In genomic region chr16:48867690-48868089, GRCm38 (mm10) we compare ENCODE assay signal across 32 mouse cellular contexts. TPM values are rescaled to one million over a fixed set of nuclear protein-coding genes. Genes with fewer than 3 reads are reported as not detected.
A peak's percentile ranks its signal among the peaks of the same experiment; 100 is the strongest.
DNase-seq lines count a peak whose midpoint lies in the region; ATAC-seq and TF ChIP-seq lines count a peak whose summit lies in the region.
"Had no signal": no experiment of that assay in that cellular context is flagged by ENCODE, and none has a peak within 500 bp of the region (broad histone marks: within the 10 kb centered on the region; RNA-seq: fewer than 3 reads in every experiment).

No protein-coding gene starts in this region.

- 68% methylated on average over 2 of the region's 2 CpGs for WGBS in liver, postnatal 0 days (ENCODE audit: insufficient replicate concordance)
- 50% methylated on average over 2 of the region's 2 CpGs for WGBS in liver, embryonic 12.5 days (ENCODE audit: insufficient replicate concordance)
- 33% methylated on average over 2 of the region's 2 CpGs for WGBS in liver, embryonic 14.5 days (ENCODE audit: insufficient replicate concordance)
- WGBS in liver, embryonic 16.5 days (ENCODE audit: insufficient replicate concordance), result 48% methylated on average over 2 of the region's 2 CpGs

- no peak for ATAC-seq in liver, postnatal 0 days
- ATAC-seq in liver, embryonic 12.5 days, result peak; percentile 84
- peak; percentile 62; the same call in 1 of the 2 replicates for ATAC-seq in liver, embryonic 14.5 days (ENCODE audit: insufficient read depth)
- ATAC-seq in liver, embryonic 16.5 days (ENCODE audit: low read depth), result peak; percentile 76
- no peak for ATAC-seq in granulocyte monocyte progenitor cell, adult 5-6 weeks (replicated peaks; ENCODE audit: poor library complexity, severe bottlenecking)
- ATAC-seq: CD4-positive, CD25-positive, alpha-beta regulatory T cell, adult 4 months; forebrain, embryonic 14.5 days had no signal

- no peak overlapping the region for H3K4me2 ChIP-seq in liver, postnatal 0 days (ENCODE audit: low read depth, low read length)
- no peak overlapping the region for H3K4me2 ChIP-seq in liver, embryonic 12.5 days
- H3K4me2 ChIP-seq in liver, embryonic 14.5 days (ENCODE audit: low read depth), result no peak overlapping the region
- no peak overlapping the region for H3K4me2 ChIP-seq in liver, embryonic 16.5 days (ENCODE audit: low read depth, low read length)
- H3K4me2 ChIP-seq: embryonic facial prominence, embryonic 13.5 days; embryonic facial prominence, embryonic 15.5 days; forebrain, embryonic 12.5 days had no signal

- H3K27ac ChIP-seq in liver, postnatal 0 days (ENCODE audit: low read depth), result no peak overlapping the region
- H3K27ac ChIP-seq in liver, embryonic 12.5 days, result no peak overlapping the region
- H3K27ac ChIP-seq in liver, embryonic 14.5 days, result no peak overlapping the region
- no peak overlapping the region for H3K27ac ChIP-seq in liver, embryonic 16.5 days (ENCODE audit: low read length)
- H3K27ac ChIP-seq: embryonic facial prominence, embryonic 13.5 days; embryonic facial prominence, embryonic 15.5 days; forebrain, embryonic 10.5 days; forebrain, embryonic 12.5 days had no signal

- H3K4me1 ChIP-seq in liver, postnatal 0 days (ENCODE audit: insufficient read depth), result no peaks in the 10 kb centered on the region
- H3K4me1 ChIP-seq in liver, embryonic 12.5 days, result no peaks in the 10 kb centered on the region
- H3K4me1 ChIP-seq in liver, embryonic 14.5 days (replicated peaks; ENCODE audit: control insufficient read depth in 2 of 2, insufficient read depth in 2 of 2, low read length in 1 of 2), result no peaks in the 10 kb centered on the region
- no peaks in the 10 kb centered on the region; the same call in 1 of the 2 replicates for H3K4me1 ChIP-seq in liver, embryonic 16.5 days (ENCODE audit: control insufficient read depth, low read depth, low read length)
- H3K4me1 ChIP-seq: embryonic facial prominence, embryonic 13.5 days; embryonic facial prominence, embryonic 15.5 days; forebrain, embryonic 10.5 days; forebrain, embryonic 12.5 days had no signal

- no peaks in the 10 kb centered on the region for H3K27me3 ChIP-seq in liver, postnatal 0 days (ENCODE audit: insufficient read depth, low read length)
- no peaks in the 10 kb centered on the region for H3K27me3 ChIP-seq in liver, embryonic 12.5 days (replicated peaks)
- H3K27me3 ChIP-seq in liver, embryonic 14.5 days (ENCODE audit: control insufficient read depth, insufficient read depth, low read length), result no peaks in the 10 kb centered on the region
- no peaks in the 10 kb centered on the region for H3K27me3 ChIP-seq in liver, embryonic 16.5 days (ENCODE audit: control insufficient read depth, insufficient read depth, low read depth, low read length)
- H3K27me3 ChIP-seq: CH12.LX; embryonic facial prominence, embryonic 13.5 days; embryonic facial prominence, embryonic 15.5 days; forebrain, embryonic 12.5 days had no signal

- no peak for TF ChIP-seq EP300 in liver, postnatal 0 days (IDR thresholded peaks at IDR 0.05; ENCODE audit: low read depth)
- no peak for TF ChIP-seq EP300 in liver, embryonic 14.5 days (IDR thresholded peaks at IDR 0.05; ENCODE audit: low read depth)

- no peak overlapping the region for H3K9ac ChIP-seq in liver, postnatal 0 days (replicated peaks)
- H3K9ac ChIP-seq in liver, embryonic 12.5 days, result no peak overlapping the region
- no peak overlapping the region for H3K9ac ChIP-seq in liver, embryonic 14.5 days (replicated peaks)
- H3K9ac ChIP-seq in liver, embryonic 16.5 days (ENCODE audit: low read depth, low read length), result no peak overlapping the region
- H3K9ac ChIP-seq: embryonic facial prominence, embryonic 13.5 days; embryonic facial prominence, embryonic 15.5 days; forebrain, embryonic 12.5 days had no signal

- peak; percentile 10 for DNase-seq in liver
- DNase-seq in liver, postnatal 0 days, result no peak
- DNase-seq in liver, embryonic 14.5 days (ENCODE audit: low read depth in 3 of 3, low spot score in 3 of 3), result peak in 1 of 3 experiments; percentile 2
- DNase-seq in layer of hippocampus, postnatal 25 days (ENCODE audit: extremely low spot score in 1 of 2, low spot score in 1 of 2), result no peak
- DNase-seq in urinary bladder, postnatal 14 days (ENCODE audit: low spot score), result no peak
- DNase-seq: adrenal gland, adult 2 months; adrenal gland, postnatal 10 days; adrenal gland, postnatal 25 days; B cell, adult 2 months; cerebellum, adult 11 months; cerebellum, adult 18-20 months; cerebellum, adult 8-10 months; cerebellum, adult 9-11 months; cerebellum, postnatal 14 days; cerebellum, postnatal 36 days; embryo, embryonic 11 days had no signal

- no peak overlapping the region for H3K4me3 ChIP-seq in liver, postnatal 0 days (ENCODE audit: low read depth, low read length)
- H3K4me3 ChIP-seq in liver, embryonic 12.5 days, result no peak overlapping the region
- H3K4me3 ChIP-seq in liver, embryonic 14.5 days (ENCODE audit: insufficient read depth in 1 of 2, low read depth in 2 of 2, low read length in 2 of 2), result no peak overlapping the region
- no peak overlapping the region for H3K4me3 ChIP-seq in liver, embryonic 16.5 days (ENCODE audit: low read depth, low read length)
- H3K4me3 ChIP-seq: embryonic facial prominence, embryonic 13.5 days; embryonic facial prominence, embryonic 15.5 days; erythroblast, embryonic 14.5 days; forebrain, embryonic 10.5 days; forebrain, embryonic 12.5 days had no signal

- H3K36me3 ChIP-seq in liver, postnatal 0 days (replicated peaks; ENCODE audit: insufficient read depth, low read length), result no peaks in the 10 kb centered on the region
- H3K36me3 ChIP-seq in liver, embryonic 12.5 days, result no peaks in the 10 kb centered on the region
- no peaks in the 10 kb centered on the region for H3K36me3 ChIP-seq in liver, embryonic 14.5 days (replicated peaks; ENCODE audit: control insufficient read depth, insufficient read depth, low read depth)
- no peaks in the 10 kb centered on the region for H3K36me3 ChIP-seq in liver, embryonic 16.5 days (ENCODE audit: control insufficient read depth, insufficient read depth)
- H3K36me3 ChIP-seq: embryonic facial prominence, embryonic 13.5 days; embryonic facial prominence, embryonic 15.5 days; forebrain, embryonic 10.5 days; forebrain, embryonic 12.5 days had no signal

- no peaks in the 10 kb centered on the region for H3K9me3 ChIP-seq in liver, postnatal 0 days (ENCODE audit: low read length)
- no peaks in the 10 kb centered on the region for H3K9me3 ChIP-seq in liver, embryonic 12.5 days (replicated peaks)
- no peaks in the 10 kb centered on the region for H3K9me3 ChIP-seq in liver, embryonic 14.5 days (ENCODE audit: control insufficient read depth, low read length)
- no peaks in the 10 kb centered on the region for H3K9me3 ChIP-seq in liver, embryonic 16.5 days (replicated peaks; ENCODE audit: control insufficient read depth, low read length)
- H3K9me3 ChIP-seq: embryonic facial prominence, embryonic 13.5 days; embryonic facial prominence, embryonic 15.5 days; forebrain, embryonic 10.5 days; forebrain, embryonic 12.5 days had no signal

- TF ChIP-seq CTCF in liver, postnatal 0 days (IDR thresholded peaks at IDR 0.05; ENCODE audit: low read depth), result no peak
- TF ChIP-seq CTCF in liver, embryonic 14.5 days (IDR thresholded peaks at IDR 0.05; ENCODE audit: low read depth), result no peak

RNA-seq across cellular contexts. Expression of gene Retnlg, which starts 4.7 kb away (rescaled TPM):
- 82.0 and 94.6 TPM in 2 replicates for polyA plus RNA-seq in liver, postnatal 0 days (2015; fragmentation: Nextera tagmentation; extraction: Ambion mirVana)
- 1.1 and 1.4 TPM in 2 replicates for polyA plus RNA-seq in liver, embryonic 12.5 days (2016; fragmentation: Nextera tagmentation; extraction: Ambion mirVana)
- 2.2 and 3.1 TPM in 2 replicates for polyA plus RNA-seq in liver, embryonic 14.5 days (2012; rRNA removed)
- polyA plus RNA-seq in liver, embryonic 14.5 days (2014; fragmentation: Nextera tagmentation; extraction: Ambion mirVana), result 2.4 and 3.2 TPM in 2 replicates
- 20.3 and 25.2 TPM in 2 replicates for polyA plus RNA-seq in liver, embryonic 16.5 days (2015; fragmentation: Nextera tagmentation; extraction: Ambion mirVana)
- total RNA-seq in layer of hippocampus, postnatal 25 days (2021), result not detected
- total RNA-seq in granulocyte monocyte progenitor cell, adult 5-6 weeks (2014; fragmentation: Nextera tagmentation), result 26.8 TPM in 1 of 2 replicates, not detected in the other
- total RNA-seq in granulocyte monocyte progenitor cell, adult 5-6 weeks (2017), result 38.3 and 48.3 TPM in 2 replicates
- total RNA-seq: adrenal gland, postnatal 25 days; CH12.LX; MEL had no signal
- polyA plus RNA-seq: adrenal gland, adult 2 months; CD4-positive, CD25-positive, alpha-beta regulatory T cell, adult 4 months; embryonic facial prominence, embryonic 11.5 days; embryonic facial prominence, embryonic 13.5 days; erythroblast, embryonic 14.5 days; forebrain, embryonic 10.5 days; forebrain, embryonic 12.5 days; forebrain, embryonic 14.5 days had no signal

RNA-seq across cellular contexts. Expression of gene Retnla, which starts 25.3 kb away (rescaled TPM):
- 0.19 TPM in 1 of 2 replicates, not detected in the other for polyA plus RNA-seq in liver, postnatal 0 days (2015; fragmentation: Nextera tagmentation; extraction: Ambion mirVana)
- polyA plus RNA-seq in liver, embryonic 12.5 days (2016; fragmentation: Nextera tagmentation; extraction: Ambion mirVana), result not detected in 2 replicates
- polyA plus RNA-seq in liver, embryonic 14.5 days (2012; rRNA removed), result not detected in 2 replicates
- not detected in 2 replicates for polyA plus RNA-seq in liver, embryonic 14.5 days (2014; fragmentation: Nextera tagmentation; extraction: Ambion mirVana)
- polyA plus RNA-seq in liver, embryonic 16.5 days (2015; fragmentation: Nextera tagmentation; extraction: Ambion mirVana), result not detected in 2 replicates
- not detected for total RNA-seq in layer of hippocampus, postnatal 25 days (2021)
- total RNA-seq in granulocyte monocyte progenitor cell, adult 5-6 weeks (2014; fragmentation: Nextera tagmentation), result not detected in 2 replicates
- total RNA-seq in granulocyte monocyte progenitor cell, adult 5-6 weeks (2017), result not detected in 2 replicates
- total RNA-seq: CH12.LX; common myeloid progenitor, adult 5-6 weeks; MEL had no signal
- polyA plus RNA-seq: brain, embryonic 14.5 days; CD4-positive, CD25-positive, alpha-beta regulatory T cell, adult 4 months; embryonic facial prominence, embryonic 11.5 days; embryonic facial prominence, embryonic 13.5 days; embryonic facial prominence, embryonic 15.5 days; erythroblast, embryonic 14.5 days; forebrain, embryonic 10.5 days; forebrain, embryonic 12.5 days; forebrain, embryonic 14.5 days had no signal

RNA-seq across cellular contexts. Expression of gene Retnlb, which starts 51.0 kb away (rescaled TPM):
- polyA plus RNA-seq in liver, postnatal 0 days (2015; fragmentation: Nextera tagmentation; extraction: Ambion mirVana), result not detected in 2 replicates
- not detected in 2 replicates for polyA plus RNA-seq in liver, embryonic 12.5 days (2016; fragmentation: Nextera tagmentation; extraction: Ambion mirVana)
- polyA plus RNA-seq in liver, embryonic 14.5 days (2012; rRNA removed), result not detected in 2 replicates
- not detected in 2 replicates for polyA plus RNA-seq in liver, embryonic 14.5 days (2014; fragmentation: Nextera tagmentation; extraction: Ambion mirVana)
- not detected in 2 replicates for polyA plus RNA-seq in liver, embryonic 16.5 days (2015; fragmentation: Nextera tagmentation; extraction: Ambion mirVana)
- not detected for total RNA-seq in layer of hippocampus, postnatal 25 days (2021)
- total RNA-seq in granulocyte monocyte progenitor cell, adult 5-6 weeks (2014; fragmentation: Nextera tagmentation), result not detected in 2 replicates
- total RNA-seq in granulocyte monocyte progenitor cell, adult 5-6 weeks (2017), result not detected in 2 replicates
- total RNA-seq: adrenal gland, adult 2 months; adrenal gland, postnatal 10 days; adrenal gland, postnatal 25 days; adrenal gland, postnatal 4 days; CH12.LX; common myeloid progenitor, adult 5-6 weeks; MEL had no signal
- polyA plus RNA-seq: adrenal gland, adult 2 months; brain, embryonic 14.5 days; CD4-positive, CD25-positive, alpha-beta regulatory T cell, adult 4 months; embryonic facial prominence, embryonic 11.5 days; embryonic facial prominence, embryonic 13.5 days; embryonic facial prominence, embryonic 15.5 days; erythroblast, embryonic 14.5 days; forebrain, embryonic 10.5 days; forebrain, embryonic 12.5 days; forebrain, embryonic 14.5 days had no signal

Comparison
In these comparisons a context has a peak if more than half of its experiments do, and no peak if none do; other contexts are left out.
1. ATAC-seq: peak in liver, embryonic 12.5 days (single experiment), liver, embryonic 14.5 days (single experiment) and liver, embryonic 16.5 days (single experiment); none in liver, postnatal 0 days (single experiment) and granulocyte monocyte progenitor cell, adult 5-6 weeks (single experiment).